Mouse (Mus musculus) testis, postnatal 10 days (tissue): ENCODE measurements around the gene Cxcr5.
A peak's percentile ranks its signal among the peaks of the same experiment; 100 is the strongest.

Experiments used
- DNase-seq: peaks from one replicate; pipeline ENCODE4 v3.0.0; 2021; ENCODE audit warnings: low spot score

Cxcr5 gene

DNA sequence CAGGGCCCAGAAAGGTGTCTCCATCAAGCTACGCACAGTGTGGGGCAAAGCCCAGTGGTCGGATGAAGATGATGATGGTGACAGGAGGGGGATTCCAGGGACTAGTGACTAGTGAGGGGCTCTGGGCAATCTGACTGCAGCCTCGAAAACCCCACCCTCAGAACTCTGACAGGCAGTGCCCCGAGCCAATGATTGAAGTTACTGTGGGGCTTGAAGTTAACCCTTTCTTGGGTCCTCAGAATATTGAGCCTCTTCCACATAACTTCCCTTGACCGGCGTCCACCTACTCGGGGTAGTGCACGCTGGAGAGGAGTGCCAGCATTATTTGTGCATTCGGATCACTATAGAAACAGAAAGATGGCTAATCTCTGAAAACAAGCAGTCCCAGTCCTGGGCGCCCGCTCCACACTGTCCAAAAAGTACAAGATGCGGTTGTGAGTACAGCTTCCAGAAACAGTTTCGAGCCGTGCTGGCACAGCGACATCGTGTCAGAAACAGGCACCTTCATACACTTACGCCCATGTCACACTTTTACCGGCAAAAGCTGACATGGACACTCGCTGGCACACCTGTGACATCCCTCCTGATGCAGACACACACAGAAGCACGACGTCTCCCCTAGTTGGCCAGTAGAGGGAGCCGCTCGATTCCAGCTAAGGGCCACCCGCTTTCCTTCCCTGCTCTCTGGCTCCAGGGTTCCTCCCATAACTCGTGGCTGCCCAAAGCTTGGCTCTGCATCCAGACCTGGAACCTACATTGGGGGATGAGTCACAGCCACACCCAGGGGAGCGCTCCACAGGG lies 81.8 kb downstream of the Cxcr5 start:
- DNase-seq = peak; percentile 87

DNA sequence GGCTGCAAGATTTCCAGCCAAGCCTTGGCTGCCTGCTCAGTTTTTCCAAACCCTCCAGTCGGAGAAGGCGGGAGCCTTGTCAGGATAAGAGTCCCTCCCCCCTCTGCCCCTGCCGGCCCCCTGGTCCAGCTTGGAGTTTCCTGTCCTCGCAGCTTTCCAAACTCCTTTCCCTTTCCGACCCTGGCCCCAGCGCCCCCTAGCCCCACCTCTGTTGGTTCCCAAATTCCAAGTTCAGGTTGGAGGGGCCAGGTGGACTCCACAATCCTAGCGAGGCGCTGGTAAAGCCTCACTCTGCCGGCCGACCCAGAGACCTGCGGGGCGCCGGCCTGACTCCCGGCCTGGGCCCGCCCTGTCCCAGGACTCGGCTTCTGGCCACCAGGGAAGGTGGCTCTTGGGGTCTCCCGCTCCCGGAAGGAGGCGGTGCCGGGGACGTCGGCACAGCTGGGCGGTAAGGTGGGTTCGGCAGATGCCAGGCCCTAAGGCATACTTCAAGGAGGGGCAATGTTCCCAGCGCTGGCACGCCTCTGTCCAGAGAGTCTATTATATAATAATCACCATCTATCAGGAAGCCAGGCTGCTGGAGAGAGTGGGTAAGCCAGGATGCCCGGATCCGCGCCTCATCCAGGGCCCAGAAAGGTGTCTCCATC lies 82.6 kb downstream of the Cxcr5 start:
- DNase-seq = peak; percentile 84

DNA sequence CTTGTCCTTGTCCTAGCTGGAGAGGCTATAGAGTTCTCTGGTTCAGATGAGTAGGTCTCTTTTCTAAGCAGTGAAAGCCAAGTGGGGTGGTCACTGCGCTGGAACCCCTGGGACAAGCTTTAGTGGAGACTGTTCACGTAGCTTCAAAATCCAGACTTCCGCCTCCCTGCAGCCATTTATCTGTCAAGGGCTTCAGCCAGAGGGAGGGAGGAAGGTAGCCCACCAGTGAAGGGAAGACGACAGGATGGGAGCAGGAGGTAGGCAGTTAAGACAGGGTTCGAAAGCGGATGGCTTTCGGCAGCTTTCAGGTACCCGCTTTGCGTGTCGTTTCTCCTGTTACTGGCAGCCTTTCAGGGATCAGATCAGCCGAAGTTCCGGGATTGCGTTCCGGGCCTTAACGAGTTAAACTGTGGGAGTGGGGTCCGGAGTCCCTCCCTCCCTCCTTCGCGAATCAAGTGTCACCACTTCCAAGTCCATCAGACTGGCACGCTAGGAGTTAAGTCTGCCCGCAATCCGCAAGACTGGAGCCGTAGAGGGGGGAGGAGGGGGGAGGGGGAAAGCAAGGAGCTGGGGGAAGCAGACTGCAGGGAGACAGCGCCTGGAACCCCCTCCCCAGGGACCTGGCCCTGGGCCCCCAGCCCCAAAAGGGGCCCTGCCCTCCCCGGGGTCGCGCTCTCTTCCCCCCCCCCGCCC lies 83.3 kb downstream of the Cxcr5 start:
- peak; percentile 79 for DNase-seq

DNA sequence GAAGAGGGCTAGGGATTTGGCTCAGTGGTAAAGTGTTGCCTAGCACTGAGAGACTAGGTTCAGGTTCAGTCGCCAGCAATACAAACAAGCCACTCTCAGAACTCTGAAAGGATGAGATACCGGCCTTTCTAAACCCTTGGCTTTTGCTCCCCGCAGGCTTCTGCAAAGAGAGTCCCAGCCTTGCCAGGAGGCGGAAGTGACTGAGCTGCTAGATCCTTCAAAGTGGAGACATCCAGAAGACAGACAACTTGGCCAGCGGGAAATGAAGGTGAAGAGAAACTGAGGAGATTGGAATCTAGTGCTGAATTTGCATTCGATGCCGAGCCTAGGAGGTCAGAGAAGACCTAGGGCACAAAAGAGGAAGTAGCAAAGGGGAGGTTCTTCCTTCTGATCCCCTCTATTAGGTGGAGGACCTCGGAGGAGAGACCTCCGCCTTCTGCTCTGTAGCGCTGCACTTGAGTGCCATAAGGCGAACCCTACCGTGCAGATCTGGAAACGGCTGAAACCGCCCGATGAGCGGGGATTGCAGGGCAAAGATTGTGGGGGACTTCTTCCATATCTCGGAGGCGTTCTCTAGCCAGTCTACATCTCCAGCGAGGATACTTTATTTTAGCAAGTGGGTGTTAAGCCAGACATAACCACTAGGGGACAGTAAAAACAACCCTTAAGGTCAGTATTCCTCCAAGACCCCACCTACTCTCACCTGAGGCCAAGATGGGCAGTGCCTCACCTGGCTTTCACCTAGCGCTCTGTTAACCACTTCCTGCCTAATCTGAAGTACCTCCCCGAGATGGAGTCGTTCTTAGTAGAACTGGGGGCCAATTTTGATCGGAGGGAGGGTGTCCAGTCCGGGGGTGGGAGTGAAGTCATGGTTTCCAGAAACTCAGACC lies 84.1 kb downstream of the Cxcr5 start:
- no peak for DNase-seq

DNA sequence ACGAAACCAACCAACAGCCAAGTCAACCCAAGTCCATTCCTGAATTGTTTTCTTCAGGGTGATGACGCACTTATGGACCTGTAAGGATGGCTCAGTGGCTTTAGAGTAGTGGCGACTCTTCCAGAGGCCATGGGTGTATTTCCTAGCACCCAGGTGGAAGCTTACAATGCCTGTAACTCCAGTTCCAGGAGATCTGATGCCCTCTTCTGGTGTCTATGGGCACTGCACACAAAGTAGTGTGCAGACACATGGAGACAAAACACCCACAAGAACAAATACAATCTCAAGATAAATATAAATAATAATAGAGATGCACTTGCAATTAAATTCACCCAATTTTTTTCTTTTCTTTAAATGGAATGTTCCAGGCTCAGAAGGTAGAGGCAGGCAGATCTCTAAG lies 85.7 kb downstream of the Cxcr5 start:
- DNase-seq = no peak

DNA sequence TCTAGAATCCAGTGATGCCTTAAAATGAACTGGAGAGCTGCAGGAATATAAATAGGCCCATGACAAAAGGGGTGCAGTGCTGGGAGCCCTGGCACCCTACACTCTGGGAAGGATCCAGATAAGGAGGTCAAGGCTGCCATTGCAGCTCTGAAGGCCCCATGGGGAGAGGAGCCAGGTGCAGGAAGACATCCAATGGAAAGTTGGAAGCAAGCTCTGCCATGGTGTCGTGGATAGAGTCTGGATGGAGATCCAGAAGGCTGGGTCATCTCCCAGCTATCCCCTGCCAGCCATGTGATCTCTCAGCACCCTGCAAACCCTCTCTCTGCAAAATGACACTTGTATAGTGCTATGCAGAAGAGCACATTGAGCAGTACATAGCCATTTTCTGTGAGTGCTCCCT lies 87.3 kb downstream of the Cxcr5 start:
- DNase-seq = no peak

DNA sequence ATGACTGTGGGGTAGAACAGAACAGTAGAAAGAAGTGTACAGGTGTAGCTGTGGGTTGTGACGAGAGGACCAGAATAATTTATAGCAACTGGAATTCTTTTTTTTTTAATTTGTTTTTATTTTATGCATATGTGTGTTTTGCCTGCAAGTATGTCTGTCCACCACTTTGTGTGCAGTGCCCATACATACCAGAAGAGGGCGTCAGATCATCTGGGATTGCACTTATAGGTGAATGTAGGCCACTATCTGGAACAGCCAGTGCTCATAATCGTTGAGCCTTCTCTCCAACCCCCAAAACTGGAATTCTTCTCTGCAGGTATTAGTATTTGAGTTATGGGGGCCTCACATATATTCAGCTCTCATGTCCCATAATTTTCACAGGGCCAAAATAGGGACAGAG lies 88.5 kb downstream of the Cxcr5 start:
- no peak for DNase-seq

DNA sequence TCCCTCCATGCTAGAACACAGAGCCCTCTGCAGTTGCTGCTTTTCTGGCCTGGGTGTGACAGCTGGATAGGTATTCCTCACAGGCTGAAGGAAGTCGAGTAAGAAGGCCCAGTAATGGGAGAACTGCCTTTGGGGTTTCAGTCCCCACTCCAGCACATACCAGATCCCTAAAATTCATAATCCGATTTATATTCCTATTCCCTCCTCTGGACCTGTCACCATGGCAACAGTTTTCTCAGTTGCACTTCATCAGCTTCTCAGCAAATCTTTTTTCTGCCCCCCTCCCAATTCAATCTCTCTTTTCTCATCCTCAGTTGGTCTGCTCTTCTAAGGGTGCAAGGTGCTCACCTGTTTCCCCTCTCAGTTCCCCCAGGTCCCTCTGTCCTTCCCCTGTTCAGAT lies 92.9 kb downstream of the Cxcr5 start:
- DNase-seq = no peak

DNA sequence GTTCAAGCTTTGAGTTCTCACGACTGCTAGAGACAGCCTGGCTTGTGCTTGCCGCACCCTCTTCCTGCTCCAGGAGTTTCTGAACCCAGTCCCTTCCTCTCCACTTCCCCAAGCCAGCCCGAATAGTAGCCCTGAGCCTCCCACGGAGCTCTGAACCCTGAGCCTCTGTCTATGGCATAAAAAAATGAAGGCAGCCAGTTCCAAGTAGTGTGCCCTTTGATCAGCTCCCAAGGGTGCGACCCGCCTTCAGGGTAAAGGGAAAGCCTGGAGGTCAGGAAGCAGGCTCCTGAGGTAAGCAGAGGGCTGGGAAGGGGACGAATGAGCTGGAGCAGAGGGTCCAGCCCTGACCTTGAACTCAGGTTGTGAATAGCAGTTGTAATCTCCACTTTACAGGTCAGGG lies 93.5 kb downstream of the Cxcr5 start:
- no peak for DNase-seq

DNA sequence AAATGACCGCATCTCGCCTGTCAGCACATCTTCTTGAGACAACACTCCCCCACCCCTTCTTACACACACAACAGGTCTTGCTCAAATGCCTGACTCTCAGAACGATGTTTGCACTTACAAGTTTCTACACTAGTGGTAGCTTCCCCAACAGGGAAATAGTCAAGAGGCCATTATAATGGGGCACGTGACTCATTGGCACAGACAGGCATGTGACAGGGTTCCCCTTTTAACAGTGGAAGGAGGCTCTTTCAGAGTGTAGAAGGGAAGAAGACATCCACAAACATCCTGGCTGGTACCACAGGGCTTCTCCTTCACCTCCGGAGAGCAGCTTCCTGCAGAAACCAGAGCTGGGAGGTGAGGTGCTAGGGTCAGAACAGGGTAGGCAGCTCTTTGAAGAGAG lies 99.7 kb downstream of the Cxcr5 start:
- no peak for DNase-seq
